Mouse (Mus musculus): Measurements from ENCODE around the gene Cdk5rap2. TPM values are rescaled to one million over a fixed set of nuclear protein-coding genes. Genes with fewer than 3 reads are reported as not detected.

Gene Cdk5rap2
- polyA plus RNA-seq, 1 experiment from 2014 or later, result 21.7 TPM

GRCm38 (mm10) chr4:70394736-70395135 is 15.5 kb downstream of the Cdk5rap2 start:
- peaks cover 70% of the 10 kb centered on the region for H3K36me3 ChIP-seq
- 92% methylated on average over 2 of the region's 2 CpGs for WGBS
- no peaks in the 10 kb centered on the region for H3K27me3 ChIP-seq (ENCODE audit: low read depth, poor library complexity, severe bottlenecking)
- H3K27ac ChIP-seq (replicated peaks), result no peak overlapping the region
- no peaks in the 10 kb centered on the region for H3K9me3 ChIP-seq (replicated peaks)
- DNase-seq (ENCODE audit: low spot score), result no peak
- H3K4me3 ChIP-seq, result no peak overlapping the region
- H3K4me1 ChIP-seq, result no peaks in the 10 kb centered on the region

- H3K27ac ChIP-seq (replicated peaks), result no peak overlapping the region
- 93% methylated on average over 11 of the region's 11 CpGs for WGBS
- H3K9me3 ChIP-seq (replicated peaks), result no peaks in the 10 kb centered on the region
- no peaks in the 10 kb centered on the region for H3K27me3 ChIP-seq (ENCODE audit: low read depth, poor library complexity, severe bottlenecking)
- no peak overlapping the region for H3K4me3 ChIP-seq
- H3K36me3 ChIP-seq, result peaks cover 47% of the 10 kb centered on the region
- no peak for DNase-seq (ENCODE audit: low spot score)
- no peaks in the 10 kb centered on the region for H3K4me1 ChIP-seq
These were observed 18.4 kb downstream of the Cdk5rap2 start for GRCm38 (mm10) chr4:70391760-70392372.

- WGBS, result 97% methylated on average over 9 of the region's 9 CpGs
- no peak for DNase-seq (ENCODE audit: low spot score)
- Histone ChIP-seq H3K36me3 (peaks cover 42% of the 10 kb centered on the region), H3K4me1 (no peaks in the 10 kb centered on the region), H3K9me3 (replicated peaks) (no peaks in the 10 kb centered on the region), H3K27ac (replicated peaks) (no peak overlapping the region), H3K27me3 (ENCODE audit: low read depth, poor library complexity, severe bottlenecking) (no peaks in the 10 kb centered on the region), H3K4me3 (no peak overlapping the region)
These were observed 19.2 kb downstream of the Cdk5rap2 start for GRCm38 (mm10) chr4:70391073-70391472.

- no peaks in the 10 kb centered on the region for H3K4me1 ChIP-seq
- 96% methylated on average over 5 of the region's 5 CpGs for WGBS
- DNase-seq (ENCODE audit: low spot score), result no peak
- no peak overlapping the region for H3K4me3 ChIP-seq
- no peaks in the 10 kb centered on the region for H3K27me3 ChIP-seq (ENCODE audit: low read depth, poor library complexity, severe bottlenecking)
- no peak overlapping the region for H3K27ac ChIP-seq (replicated peaks)
- peaks cover 18% of the 10 kb centered on the region for H3K36me3 ChIP-seq
- no peaks in the 10 kb centered on the region for H3K9me3 ChIP-seq (replicated peaks)
These were observed 24.0 kb downstream of the Cdk5rap2 start for GRCm38 (mm10) chr4:70386206-70386605.

- peaks cover 60% of the 10 kb centered on the region for H3K36me3 ChIP-seq
- WGBS, result 85% methylated on average over 4 of the region's 4 CpGs
- no peak overlapping the region for H3K4me3 ChIP-seq
- H3K27ac ChIP-seq (replicated peaks), result no peak overlapping the region
- no peaks in the 10 kb centered on the region for H3K9me3 ChIP-seq (replicated peaks)
- no peaks in the 10 kb centered on the region for H3K27me3 ChIP-seq (ENCODE audit: low read depth, poor library complexity, severe bottlenecking)
- H3K4me1 ChIP-seq, result no peaks in the 10 kb centered on the region
- no peak for DNase-seq (ENCODE audit: low spot score)
These were observed 32.9 kb downstream of the Cdk5rap2 start for GRCm38 (mm10) chr4:70377359-70377758.

- H3K36me3 ChIP-seq, result peaks cover 33% of the 10 kb centered on the region
- 64% methylated on average over 11 of the region's 11 CpGs for WGBS
- no peak for DNase-seq (ENCODE audit: low spot score)
- H3K27ac ChIP-seq (replicated peaks), result no peak overlapping the region
- peaks cover 10% of the 10 kb centered on the region for H3K4me1 ChIP-seq
- H3K27me3 ChIP-seq (ENCODE audit: low read depth, poor library complexity, severe bottlenecking), result no peaks in the 10 kb centered on the region
- H3K9me3 ChIP-seq (replicated peaks), result no peaks in the 10 kb centered on the region
- H3K4me3 ChIP-seq, result no peak overlapping the region
These were observed 45.0 kb downstream of the Cdk5rap2 start for GRCm38 (mm10) chr4:70365061-70365858.

GRCm38 (mm10) chr4:70361366-70361765 is 48.9 kb downstream of the Cdk5rap2 start:
- no peak for DNase-seq (ENCODE audit: low spot score)
- Histone ChIP-seq H3K4me1 (peaks cover 10% of the 10 kb centered on the region), H3K27me3 (ENCODE audit: low read depth, poor library complexity, severe bottlenecking) (no peaks in the 10 kb centered on the region), H3K36me3 (peaks cover 70% of the 10 kb centered on the region), H3K9me3 (replicated peaks) (no peaks in the 10 kb centered on the region), H3K27ac (replicated peaks) (no peak overlapping the region), H3K4me3 (no peak overlapping the region)
- WGBS, result 43% methylated on average over 4 of the region's 4 CpGs

GRCm38 (mm10) chr4:70355659-70356350 is 54.4 kb downstream of the Cdk5rap2 start:
- Histone ChIP-seq H3K27me3 (ENCODE audit: low read depth, poor library complexity, severe bottlenecking) (no peaks in the 10 kb centered on the region), H3K36me3 (peaks cover 91% of the 10 kb centered on the region), H3K9me3 (replicated peaks) (no peaks in the 10 kb centered on the region), H3K4me3 (no peak overlapping the region), H3K4me1 (no peaks in the 10 kb centered on the region), H3K27ac (replicated peaks) (no peak overlapping the region)
- DNase-seq (ENCODE audit: low spot score), result peak; percentile 48
- 75% methylated on average over 9 of the region's 9 CpGs for WGBS

GRCm38 (mm10) chr4:70354448-70354847 is 55.8 kb downstream of the Cdk5rap2 start:
- 76% methylated on average over 14 of the region's 14 CpGs for WGBS
- peaks cover 90% of the 10 kb centered on the region for H3K36me3 ChIP-seq
- H3K27ac ChIP-seq (replicated peaks), result no peak overlapping the region
- no peak overlapping the region for H3K4me3 ChIP-seq
- H3K9me3 ChIP-seq (replicated peaks), result no peaks in the 10 kb centered on the region
- DNase-seq (ENCODE audit: low spot score), result no peak
- no peaks in the 10 kb centered on the region for H3K4me1 ChIP-seq
- H3K27me3 ChIP-seq (ENCODE audit: low read depth, poor library complexity, severe bottlenecking), result no peaks in the 10 kb centered on the region

GRCm38 (mm10) chr4:70353656-70354055 is 56.6 kb downstream of the Cdk5rap2 start:
- no peak overlapping the region for H3K4me3 ChIP-seq
- no peak for DNase-seq (ENCODE audit: low spot score)
- H3K9me3 ChIP-seq (replicated peaks), result no peaks in the 10 kb centered on the region
- no peak overlapping the region for H3K27ac ChIP-seq (replicated peaks)
- WGBS, result 80% methylated on average over 3 of the region's 3 CpGs
- no peaks in the 10 kb centered on the region for H3K4me1 ChIP-seq
- H3K27me3 ChIP-seq (ENCODE audit: low read depth, poor library complexity, severe bottlenecking), result no peaks in the 10 kb centered on the region
- H3K36me3 ChIP-seq, result peaks cover 90% of the 10 kb centered on the region

- H3K4me3 ChIP-seq, result no peak overlapping the region
- H3K4me1 ChIP-seq, result peaks cover 28% of the 10 kb centered on the region
- DNase-seq (ENCODE audit: low spot score), result no peak
- peak overlapping the region; percentile 38 for H3K27ac ChIP-seq (replicated peaks)
- 73% methylated on average over 11 of the region's 11 CpGs for WGBS
- H3K36me3 ChIP-seq, result peaks cover 48% of the 10 kb centered on the region
- H3K27me3 ChIP-seq (ENCODE audit: low read depth, poor library complexity, severe bottlenecking), result no peaks in the 10 kb centered on the region
- H3K9me3 ChIP-seq (replicated peaks), result no peaks in the 10 kb centered on the region
These were observed 74.6 kb downstream of the Cdk5rap2 start for GRCm38 (mm10) chr4:70335444-70336144.

GRCm38 (mm10) chr4:70334995-70335394 is 75.2 kb downstream of the Cdk5rap2 start:
- no peaks in the 10 kb centered on the region for H3K27me3 ChIP-seq (ENCODE audit: low read depth, poor library complexity, severe bottlenecking)
- H3K27ac ChIP-seq (replicated peaks), result peak overlapping the region; percentile 38; the same call in 1 of the 2 replicates
- peaks cover 48% of the 10 kb centered on the region for H3K36me3 ChIP-seq
- no peak overlapping the region for H3K4me3 ChIP-seq
- H3K4me1 ChIP-seq, result peaks cover 28% of the 10 kb centered on the region
- WGBS, result 90% methylated on average over 4 of the region's 4 CpGs
- no peaks in the 10 kb centered on the region for H3K9me3 ChIP-seq (replicated peaks)
- no peak for DNase-seq (ENCODE audit: low spot score)
